Mouse (Mus musculus): ENCODE results near the gene Scml4.

DNA sequence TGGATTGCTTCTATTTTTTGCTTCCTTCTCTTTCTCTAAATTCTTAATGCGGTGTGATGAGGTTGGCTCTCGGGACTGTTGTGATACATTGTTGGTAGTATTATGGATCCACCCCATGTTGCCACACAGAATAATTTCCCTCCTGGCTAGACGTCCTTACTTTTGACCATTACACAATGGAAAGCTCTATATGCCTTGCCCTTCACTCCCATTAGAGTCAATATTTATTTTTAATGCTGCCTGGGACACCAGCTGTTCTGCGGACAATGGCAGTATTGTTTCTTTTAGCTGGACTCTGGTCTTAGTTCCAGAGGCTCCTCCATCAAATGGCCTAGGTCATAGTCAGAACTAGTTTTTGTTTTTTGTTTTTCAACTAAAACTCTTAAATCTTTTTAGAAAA, 32.1 kb downstream of the Scml4 start:
- TF ChIP-seq CHD2 (IDR thresholded peaks at IDR 0.05; ENCODE audit: low read length) = no peak
- TF ChIP-seq CTCF (IDR thresholded peaks at IDR 0.05 in 2 of 3, conservative IDR thresholded peaks at IDR 0.05 in 1 of 3; ENCODE audit: control insufficient read depth in 1 of 3, insufficient read depth in 1 of 3, low read depth in 2 of 3, low read length in 3 of 3, poor library complexity in 1 of 3, severe bottlenecking in 1 of 3) = no peak
- no peak for TF ChIP-seq POLR2A (IDR thresholded peaks at IDR 0.05; ENCODE audit: control insufficient read depth in 1 of 2, insufficient read depth in 1 of 2, low read depth in 1 of 2, low read length in 2 of 2, poor library complexity in 1 of 2)
- no peak for TF ChIP-seq JUND (IDR thresholded peaks at IDR 0.05; ENCODE audit: low read depth, low read length)
- no peak for TF ChIP-seq MAX (IDR thresholded peaks at IDR 0.05; ENCODE audit: low read length)
- TF ChIP-seq POLR2AphosphoS5 (IDR thresholded peaks at IDR 0.05; ENCODE audit: borderline replicate concordance, low read depth, low read length) = no peak
- no peak for TF ChIP-seq GATA1 (IDR thresholded peaks at IDR 0.05; ENCODE audit: low read depth, low read length)
- no peak for TF ChIP-seq HCFC1 (IDR thresholded peaks at IDR 0.05; ENCODE audit: low read depth, low read length)
- TF ChIP-seq RAD21 (IDR thresholded peaks at IDR 0.05; ENCODE audit: low read depth, low read length) = no peak

All from MEL (cell line).